Mouse (Mus musculus) liver (tissue): ENCODE measurements around the gene Rad1.
A peak's percentile ranks its signal among the peaks of the same experiment; 100 is the strongest.
"Not testable (repeated sequence)": the region's sequence is repeated elsewhere in the genome, so short reads cannot be mapped to it uniquely, and the experiment has no call there.

Experiments
- DNase-seq: peaks from one replicate; pipeline ENCODE4 v3.0.0-alpha.2; 2020; ENCODE audit warnings: mixed read lengths

The Rad1 gene

DNA sequence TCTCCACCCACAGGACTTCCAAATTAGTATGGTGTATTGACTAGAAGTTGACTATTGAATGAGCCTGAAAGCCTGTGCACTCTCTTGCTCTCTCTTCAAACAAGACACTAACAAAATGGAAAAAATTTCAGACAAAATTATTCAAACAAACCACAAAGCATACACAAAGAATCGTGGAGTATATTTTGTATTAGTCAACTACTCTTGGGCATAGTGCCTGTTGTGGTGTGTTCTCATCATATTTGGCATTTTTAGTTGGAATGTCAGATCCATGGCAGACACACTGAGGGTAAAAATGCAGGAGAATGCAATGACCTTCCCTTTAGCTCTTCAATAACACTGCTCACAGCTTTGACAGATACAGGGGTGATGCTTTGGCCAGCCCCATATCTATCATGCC is 40.1 kb downstream of the Rad1 start:
- no peak for DNase-seq

DNA sequence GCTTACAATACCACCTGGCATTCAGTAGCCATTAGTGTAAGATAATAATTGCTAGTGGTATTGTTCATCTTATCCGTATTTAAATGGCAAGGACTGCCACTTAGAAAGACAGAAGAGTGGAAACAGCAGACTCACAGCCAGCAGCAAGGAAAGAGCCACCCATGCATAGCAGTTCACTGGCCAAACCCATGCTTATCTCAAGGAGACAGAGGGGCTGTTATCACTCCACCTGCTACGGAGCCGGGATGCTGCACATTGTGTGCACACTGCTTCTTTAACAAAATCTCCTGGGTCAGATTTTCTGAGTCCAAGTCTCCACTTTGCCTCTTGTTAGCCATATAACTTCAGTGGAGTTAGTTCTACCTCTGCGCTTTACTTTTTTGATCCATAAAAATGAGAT is 45.5 kb downstream of the Rad1 start:
- DNase-seq: peak; percentile 33

DNA sequence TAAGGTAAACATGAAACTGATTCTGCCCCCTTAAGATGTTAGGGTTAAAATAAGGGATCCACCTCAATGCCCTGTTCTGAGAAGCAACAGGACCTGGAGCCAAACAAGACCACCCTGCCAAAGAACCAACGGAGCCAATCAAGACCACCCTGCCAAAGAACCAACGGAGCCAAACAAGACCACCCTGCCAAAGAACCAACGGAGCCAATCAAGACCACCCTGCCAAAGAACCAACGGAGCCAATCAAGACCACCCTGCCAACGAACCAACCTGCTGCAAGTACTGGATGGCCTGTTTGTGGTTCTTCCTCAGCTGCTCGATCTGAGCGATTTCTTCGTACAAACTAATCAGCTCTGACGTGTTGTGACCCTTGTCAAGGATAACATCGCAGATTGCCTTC is 47.5 kb downstream of the Rad1 start:
- DNase-seq: not testable (repeated sequence)

- no peak for DNase-seq
Measured at GRCm38 (mm10) chr15:10534591-10534990, 48.8 kb downstream of the Rad1 start.

- DNase-seq: no peak
Measured at GRCm38 (mm10) chr15:10535969-10536368, 50.2 kb downstream of the Rad1 start.

- DNase-seq: no peak
Measured at GRCm38 (mm10) chr15:10540271-10541088, 54.7 kb downstream of the Rad1 start.
